Mouse (Mus musculus) liver, adult 2 months (tissue): ENCODE data around the gene Babam2. TPM values are rescaled to one million over a fixed set of nuclear protein-coding genes. Genes with fewer than 3 reads are reported as not detected.

ENCODE experiments used
- DNase-seq: peaks from one replicate; pipeline ENCODE4 v3.0.0-alpha.2; 2011; ENCODE audit warnings: low read depth, low spot score; ENCODE audit errors: extremely low read depth
- H3K27ac ChIP-seq: fragments of 200-500 bp; replicated peaks from 2 replicates; pipeline ENCODE4 v1.5.1; 2012; ENCODE audit warnings: low read depth, mild to moderate bottlenecking, control low read depth, inconsistent platforms, low read length; ENCODE audit not compliant: insufficient read depth
- H3K27me3 ChIP-seq: fragments of 200-500 bp; 2 replicates; pipeline ENCODE4 v1.6.1; 2012; ENCODE audit warnings: mild to moderate bottlenecking, moderate library complexity, low read length, inconsistent platforms; ENCODE audit not compliant: control insufficient read depth, insufficient read depth
- H3K36me3 ChIP-seq: fragments of 200-500 bp; 2 replicates; pipeline ENCODE4 v1.6.1; 2012; ENCODE audit warnings: low read length, inconsistent platforms; ENCODE audit not compliant: control insufficient read depth, insufficient read depth
- H3K4me1 ChIP-seq: fragments of 200-500 bp; 2 replicates; pipeline ENCODE4 v1.6.1; 2011; ENCODE audit warnings: low read length; ENCODE audit not compliant: control insufficient read depth, insufficient read depth
- H3K4me3 ChIP-seq: fragments of 200-500 bp; 2 replicates; pipeline ENCODE4 v1.5.1; 2011; ENCODE audit warnings: low read depth, mild to moderate bottlenecking, control low read depth, low read length, moderate library complexity; ENCODE audit not compliant: insufficient read depth
- H3K79me2 ChIP-seq: fragments of 200-500 bp; 2 replicates; pipeline ENCODE4 v1.6.1; 2012; ENCODE audit warnings: inconsistent platforms, mild to moderate bottlenecking, low read length, moderate library complexity; ENCODE audit not compliant: control insufficient read depth, insufficient read depth
- H3K9ac ChIP-seq: fragments of 200-500 bp; 2 replicates; pipeline ENCODE4 v1.6.1; 2012; ENCODE audit warnings: low read depth, mild to moderate bottlenecking, control low read depth, inconsistent platforms, low read length
- CTCF ChIP-seq: fragments of 200-500 bp; IDR thresholded peaks from 2 replicates; pipeline ENCODE4 v1.5.1; 2011; ENCODE audit warnings: low read depth, low read length, control low read depth
- POLR2A ChIP-seq: fragments of 200-500 bp; IDR thresholded peaks from 2 replicates; pipeline ENCODE4 v1.6.1; 2011; ENCODE audit warnings: low read length, control low read depth; ENCODE audit not compliant: insufficient read depth; ENCODE audit errors: extremely low read depth
- WGBS: fragments of 180-500 bp; shearing (Covaris S2); methylation state at CpG from one replicate; pipeline ENCODE4 v1.1.7; 2018; 5-methylcytosine and 5-hydroxymethylcytosine counted together
- polyA plus RNA-seq: library from polyadenylated mRNA; depleted of rRNA; stranded (reverse); fragments of >200 nt; gene quantifications from 2 replicates; pipeline ENCODE4 v1.2.3, GENCODE M21; 2012
- total RNA-seq: library from RNA; depleted of rRNA; stranded (reverse); fragments of >200 nt; gene quantifications from 2 replicates; pipeline ENCODE4 v1.2.3, GENCODE M21; 2014

Gene Babam2
- total and polyA plus RNA-seq, 2 experiments = 18.9 to 20.1 TPM

GRCm38 (mm10) chr5:31766841-31767542 is 69.5 kb downstream of the Babam2 start:
- Histone ChIP-seq H3K4me3 (no peak overlapping the region), H3K27ac (peak overlapping the region; percentile 85), H3K27me3 (no peaks in the 10 kb centered on the region), H3K79me2 (no peaks in the 10 kb centered on the region), H3K36me3 (no peaks in the 10 kb centered on the region), H3K4me1 (peaks cover 10% of the 10 kb centered on the region; the same call in 1 of the 2 replicates), H3K9ac (no peak overlapping the region)
- 74% methylated on average over 4 of the region's 4 CpGs for WGBS
- TF ChIP-seq CTCF = no peak
- TF ChIP-seq POLR2A = no peak
- peak; percentile 51 for DNase-seq

- no peaks in the 10 kb centered on the region for H3K79me2 ChIP-seq
- H3K27me3 ChIP-seq = no peaks in the 10 kb centered on the region
- no peak overlapping the region for H3K27ac ChIP-seq
- no peaks in the 10 kb centered on the region for H3K36me3 ChIP-seq
- WGBS = 20% methylated on average over 5 of the region's 5 CpGs
- no peak for TF ChIP-seq CTCF
- no peak for TF ChIP-seq POLR2A
- H3K9ac ChIP-seq = no peak overlapping the region
- no peak overlapping the region for H3K4me3 ChIP-seq
- peaks cover 9% of the 10 kb centered on the region; the same call in 1 of the 2 replicates for H3K4me1 ChIP-seq
- peak; percentile 62 for DNase-seq
Observed at GRCm38 (mm10) chr5:31771486-31771885, 74.0 kb downstream of the Babam2 start.

- H3K27ac ChIP-seq = no peak overlapping the region
- peaks cover 9% of the 10 kb centered on the region; the same call in 1 of the 2 replicates for H3K4me1 ChIP-seq
- no peak overlapping the region for H3K4me3 ChIP-seq
- no peak overlapping the region for H3K9ac ChIP-seq
- TF ChIP-seq POLR2A = no peak
- TF ChIP-seq CTCF = no peak
- no peaks in the 10 kb centered on the region for H3K27me3 ChIP-seq
- no peak for DNase-seq
- WGBS = 95% methylated on average over 4 of the region's 4 CpGs
- H3K79me2 ChIP-seq = no peaks in the 10 kb centered on the region
- H3K36me3 ChIP-seq = no peaks in the 10 kb centered on the region
Observed at GRCm38 (mm10) chr5:31771921-31772320, 74.4 kb downstream of the Babam2 start.

GRCm38 (mm10) chr5:31774976-31775375 is 77.5 kb downstream of the Babam2 start:
- no peaks in the 10 kb centered on the region for H3K27me3 ChIP-seq
- 80% methylated on average over 6 of the region's 6 CpGs for WGBS
- no peak overlapping the region for H3K27ac ChIP-seq
- H3K9ac ChIP-seq = no peak overlapping the region
- no peak for TF ChIP-seq CTCF
- H3K4me3 ChIP-seq = no peak overlapping the region
- DNase-seq = no peak
- peaks cover 4% of the 10 kb centered on the region; the same call in 1 of the 2 replicates for H3K4me1 ChIP-seq
- no peaks in the 10 kb centered on the region for H3K36me3 ChIP-seq
- no peaks in the 10 kb centered on the region for H3K79me2 ChIP-seq

- TF ChIP-seq CTCF (no peak), POLR2A (no peak)
- Histone ChIP-seq H3K4me3 (no peak overlapping the region), H3K36me3 (no peaks in the 10 kb centered on the region), H3K27ac (no peak overlapping the region), H3K4me1 (no peaks in the 10 kb centered on the region), H3K27me3 (no peaks in the 10 kb centered on the region), H3K79me2 (peaks cover 3% of the 10 kb centered on the region; the same call in 1 of the 2 replicates), H3K9ac (no peak overlapping the region)
- DNase-seq = no peak
- WGBS = 80% methylated on average over 5 of the region's 5 CpGs
Observed at GRCm38 (mm10) chr5:31781624-31782023, 84.1 kb downstream of the Babam2 start.

GRCm38 (mm10) chr5:31787201-31787600 is 89.7 kb downstream of the Babam2 start:
- Histone ChIP-seq H3K36me3 (no peaks in the 10 kb centered on the region), H3K9ac (no peak overlapping the region), H3K79me2 (peaks cover 6% of the 10 kb centered on the region; the same call in 1 of the 2 replicates), H3K4me3 (no peak overlapping the region), H3K4me1 (no peaks in the 10 kb centered on the region), H3K27me3 (no peaks in the 10 kb centered on the region), H3K27ac (no peak overlapping the region)
- 68% methylated on average over 3 of the region's 3 CpGs for WGBS
- no peak for DNase-seq
- TF ChIP-seq CTCF (no peak), POLR2A (no peak)
